Mouse (Mus musculus): ENCODE measurements around the gene Adamts14.

DNA sequence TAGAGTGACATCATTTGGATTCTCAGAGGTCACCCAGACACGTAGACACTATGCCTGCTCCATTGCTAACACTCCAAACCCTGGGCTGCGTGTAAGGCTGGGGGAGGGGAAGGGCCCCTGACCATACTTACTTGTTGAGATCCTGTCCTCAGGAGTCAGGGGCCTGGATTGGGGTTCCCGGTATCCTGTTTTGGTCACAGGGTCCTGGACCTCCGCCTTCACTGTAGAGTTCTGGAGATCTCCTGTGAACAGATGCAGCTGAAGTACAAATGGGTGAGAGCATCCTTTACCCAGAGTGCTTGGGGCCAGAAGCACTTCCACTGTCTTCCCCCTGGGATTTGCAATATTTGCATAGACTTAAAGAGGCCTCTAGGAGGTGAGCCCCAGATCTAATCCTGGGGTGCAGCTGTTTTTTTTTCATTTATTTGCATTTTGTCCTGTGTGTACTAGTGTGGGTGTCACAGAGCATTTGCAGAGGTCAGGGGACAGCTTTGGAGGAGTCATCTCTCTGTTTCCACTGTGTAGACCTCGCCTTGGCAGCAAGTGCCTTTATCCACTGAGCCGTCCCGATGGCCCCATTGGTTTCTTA lies 72.9 kb downstream of the Adamts14 start:
- TF ChIP-seq CTCF (IDR thresholded peaks at IDR 0.05; ENCODE audit: low read depth): no peak
- TF ChIP-seq EP300 (IDR thresholded peaks at IDR 0.05; ENCODE audit: low read depth): no peak

All from liver, embryonic 14.5 days (tissue).